Mouse (Mus musculus): ENCODE measurements around the gene Fyb2.

Gene Fyb2

DNA sequence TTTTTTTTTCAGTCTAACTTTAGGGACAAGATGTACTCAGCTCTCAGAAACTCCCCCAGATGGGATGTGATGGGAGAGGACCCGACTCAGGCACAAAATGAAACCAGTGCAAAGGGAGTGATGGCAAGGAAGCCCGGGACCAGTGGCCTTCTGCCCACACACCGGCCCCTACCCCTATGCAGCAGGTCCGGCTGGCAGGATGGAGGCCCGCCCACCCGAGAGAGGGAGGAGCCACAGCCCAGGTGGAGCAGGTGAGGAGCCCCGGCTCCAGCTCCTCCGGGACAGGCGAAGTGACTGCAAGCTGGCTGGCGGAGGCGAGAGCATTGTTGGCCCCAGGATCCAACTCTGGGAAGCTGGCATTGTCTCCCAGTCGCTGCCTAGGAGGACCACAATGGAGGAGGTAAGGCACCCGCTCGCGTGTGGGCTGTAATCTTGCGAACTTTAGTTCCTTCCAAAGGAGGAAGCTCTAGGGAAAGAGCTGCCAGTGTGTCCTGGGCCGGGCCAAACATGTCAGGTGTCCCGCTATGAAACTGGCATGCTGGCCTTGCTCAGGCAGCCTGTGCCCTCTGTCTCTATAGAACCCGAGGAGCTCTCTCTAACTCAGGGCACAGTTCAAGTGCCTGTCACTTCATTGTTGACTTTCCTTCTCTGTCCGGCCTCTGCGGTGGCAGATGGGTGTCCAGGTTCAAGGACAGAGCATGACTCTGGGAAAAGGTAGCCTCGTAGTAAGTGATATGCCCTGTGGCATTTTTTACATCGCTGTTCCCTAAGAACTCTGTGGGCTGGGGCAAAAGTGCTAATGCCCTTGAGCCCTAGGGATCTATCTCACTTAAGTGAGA lies at the start of gene Fyb2:
TSS of gene Fyb2 (plus strand) at position 166 of the 839 bp plus-strand sequence.
- DNase-seq (ENCODE audit: low spot score in 2 of 2), result peak in 1 of 2 experiments; percentile 26

DNA sequence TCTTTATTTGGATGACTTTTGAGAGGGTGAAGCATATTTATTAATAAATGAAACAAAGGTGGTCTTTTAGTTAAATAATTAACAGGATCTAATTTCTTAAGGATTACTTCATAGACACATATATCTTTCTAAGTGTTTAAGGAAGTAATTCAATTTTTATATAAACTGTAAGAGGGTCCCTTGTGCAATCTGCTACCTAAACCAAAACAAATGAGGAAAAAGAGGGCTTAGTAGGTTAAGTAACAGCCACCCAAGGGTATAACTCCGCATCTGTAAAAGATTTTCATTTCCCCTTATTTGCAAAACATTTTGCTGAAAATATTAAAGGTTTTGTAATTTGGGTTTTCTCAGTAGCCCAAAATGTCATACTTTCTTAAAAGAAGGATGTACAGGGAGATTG lies 48.9 kb upstream of the Fyb2 start:
- DNase-seq (ENCODE audit: low spot score in 2 of 2), result no peak

DNA sequence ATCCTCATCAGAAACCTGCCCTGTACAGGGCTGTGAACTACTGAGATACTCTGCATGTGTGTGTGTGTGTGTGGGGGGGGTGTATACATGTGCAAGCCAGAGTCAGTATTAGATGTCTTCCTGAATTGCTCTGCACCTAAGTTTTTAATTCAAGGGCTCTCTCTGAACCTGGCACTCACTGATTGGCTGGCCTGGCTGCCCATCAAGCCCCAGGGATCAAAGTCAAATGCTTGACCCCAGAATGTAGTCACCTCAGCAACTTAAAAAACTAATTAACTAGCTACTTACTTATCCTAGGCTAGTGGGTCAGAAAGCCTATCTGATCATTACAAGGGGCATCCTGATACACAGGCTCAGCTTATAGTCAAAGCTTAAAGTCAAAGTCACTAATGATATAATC lies 43.7 kb upstream of the Fyb2 start:
- DNase-seq (ENCODE audit: low spot score in 2 of 2), result no peak

- DNase-seq (ENCODE audit: low spot score in 2 of 2), result no peak
Measured at GRCm38 (mm10) chr4:104870196-104870595, 43.1 kb upstream of the Fyb2 start.

GRCm38 (mm10) chr4:104875832-104876231 lies 37.4 kb upstream of the Fyb2 start:
- no peak for DNase-seq (ENCODE audit: low spot score in 2 of 2)

DNA sequence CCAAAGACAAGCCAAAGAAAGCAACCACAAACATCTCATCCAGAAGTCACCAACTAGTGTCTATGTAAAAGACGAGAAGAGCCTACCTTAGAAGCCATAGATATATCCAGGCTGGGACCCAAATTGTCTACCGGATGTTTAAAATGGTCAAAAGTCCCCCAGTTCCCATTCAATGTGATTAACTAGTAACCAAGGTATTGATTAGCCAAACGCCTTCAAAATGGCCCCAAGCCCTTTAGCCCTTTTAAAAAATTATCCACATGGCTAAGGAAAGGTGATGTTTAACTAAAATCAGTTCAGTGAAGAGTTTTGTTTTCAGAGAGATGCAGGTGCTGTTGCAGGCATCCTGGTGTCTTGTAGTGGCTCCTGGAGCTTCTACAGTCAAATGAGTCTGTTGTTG lies 36.9 kb upstream of the Fyb2 start, which contains the start of gene C8a:
TSS of gene C8a (minus strand) at position 76 of the 400 bp plus-strand sequence.
- DNase-seq (ENCODE audit: low spot score in 2 of 2), result no peak

- DNase-seq (ENCODE audit: low spot score in 2 of 2), result no peak
Measured at GRCm38 (mm10) chr4:104887486-104887885, 25.8 kb upstream of the Fyb2 start.

DNA sequence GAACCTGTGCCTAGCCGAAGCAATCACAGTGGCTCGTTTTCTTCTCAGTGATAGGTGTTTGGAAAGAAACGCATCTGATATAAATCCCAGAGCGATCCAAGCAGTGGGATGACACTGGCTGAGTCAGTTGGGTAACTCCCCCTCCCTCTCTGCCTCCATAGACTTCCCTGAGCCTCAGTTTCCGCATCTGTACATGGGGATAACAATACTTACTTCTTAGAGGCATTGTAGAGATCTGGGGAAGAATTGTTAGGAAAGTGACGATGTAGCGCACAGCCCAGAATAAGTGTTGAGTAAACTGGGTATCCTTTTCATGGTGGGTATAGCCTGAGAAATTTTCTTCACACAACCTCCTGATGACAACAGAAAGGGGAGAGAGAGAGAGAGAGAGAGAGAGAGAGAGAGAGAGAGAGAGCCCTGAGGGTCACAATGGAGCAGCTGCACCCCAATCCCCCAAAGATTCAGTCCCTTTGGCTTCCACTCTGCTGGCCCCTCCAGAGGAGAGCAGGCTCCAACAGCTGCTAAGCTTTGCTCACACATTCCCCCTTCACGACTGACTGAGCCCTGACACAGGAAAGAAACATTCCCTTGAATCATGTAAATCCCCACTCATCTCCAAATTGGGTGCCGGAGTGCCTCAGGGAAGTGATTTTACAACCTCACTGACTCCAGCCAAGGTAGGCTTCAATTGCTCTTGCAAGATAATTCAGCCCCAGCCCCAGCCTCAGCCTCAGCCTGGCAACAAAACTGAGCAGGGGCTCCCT lies 24.6 kb upstream of the Fyb2 start:
- no peak for DNase-seq (ENCODE audit: low spot score in 2 of 2)

DNA sequence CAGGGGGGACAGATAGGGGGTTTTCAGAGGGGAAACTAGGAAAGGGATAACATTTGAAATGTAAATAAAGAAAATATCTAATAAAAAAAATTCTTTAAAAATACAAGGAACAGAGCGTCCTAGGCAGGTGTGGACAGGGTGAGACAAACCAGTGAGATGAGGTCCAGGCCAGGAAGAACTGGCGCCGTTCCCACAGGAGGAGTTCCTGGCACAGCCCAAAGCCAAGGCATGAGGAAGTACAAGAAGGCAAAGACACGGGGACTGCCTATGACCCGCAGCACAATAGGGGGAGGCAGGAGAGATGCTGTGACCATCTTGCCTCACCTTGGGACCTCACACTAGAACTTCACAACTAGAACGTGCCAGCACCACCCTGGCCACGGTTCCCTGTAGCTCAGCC lies 21.5 kb upstream of the Fyb2 start:
- peak in 1 of 2 experiments; percentile 24 for DNase-seq (ENCODE audit: low spot score in 2 of 2)

DNA sequence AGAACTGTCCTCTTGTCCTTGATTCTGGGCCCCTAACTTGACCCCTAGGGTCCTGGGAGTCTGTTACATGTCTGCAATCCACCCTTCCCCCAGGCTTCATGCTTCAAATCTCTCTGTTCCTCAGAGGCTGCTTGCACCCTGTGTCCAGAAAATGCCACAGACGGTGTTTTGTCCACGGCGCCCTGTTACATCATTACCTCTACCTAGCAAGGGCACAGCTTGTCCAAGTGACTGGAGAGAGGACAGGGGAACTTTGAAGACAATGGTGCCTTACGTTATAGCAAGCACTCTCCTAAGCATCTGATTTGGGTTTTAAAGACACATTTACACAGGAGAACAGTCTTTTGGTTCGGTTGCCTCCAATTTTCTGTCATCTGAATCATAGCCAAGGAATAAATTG lies 19.7 kb upstream of the Fyb2 start:
- no peak for DNase-seq (ENCODE audit: low spot score in 2 of 2)

GRCm38 (mm10) chr4:104894004-104894734 lies 19.1 kb upstream of the Fyb2 start:
- DNase-seq (ENCODE audit: low spot score in 2 of 2), result peak in 1 of 2 experiments; percentile 29

DNA sequence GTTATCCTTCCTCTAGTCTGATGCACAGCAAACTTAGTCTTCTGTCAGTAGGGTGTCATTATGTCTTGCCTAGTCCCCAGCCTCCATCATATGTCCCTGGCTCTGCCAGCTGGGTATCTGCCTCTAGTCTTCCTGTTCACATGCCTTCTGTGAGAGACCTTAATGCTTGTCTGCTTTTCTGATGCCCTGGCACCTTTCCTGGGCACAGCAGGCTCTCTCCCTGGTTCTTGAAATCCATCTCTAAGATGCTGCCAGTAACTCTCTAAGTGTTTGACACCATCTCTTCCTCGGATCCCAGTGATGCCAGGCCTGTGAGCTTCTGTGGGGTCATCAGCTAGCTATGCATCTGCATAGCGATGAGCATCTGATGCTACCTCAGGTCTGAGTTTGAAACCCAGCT lies 10.4 kb upstream of the Fyb2 start:
- no peak for DNase-seq (ENCODE audit: low spot score in 2 of 2)

DNA sequence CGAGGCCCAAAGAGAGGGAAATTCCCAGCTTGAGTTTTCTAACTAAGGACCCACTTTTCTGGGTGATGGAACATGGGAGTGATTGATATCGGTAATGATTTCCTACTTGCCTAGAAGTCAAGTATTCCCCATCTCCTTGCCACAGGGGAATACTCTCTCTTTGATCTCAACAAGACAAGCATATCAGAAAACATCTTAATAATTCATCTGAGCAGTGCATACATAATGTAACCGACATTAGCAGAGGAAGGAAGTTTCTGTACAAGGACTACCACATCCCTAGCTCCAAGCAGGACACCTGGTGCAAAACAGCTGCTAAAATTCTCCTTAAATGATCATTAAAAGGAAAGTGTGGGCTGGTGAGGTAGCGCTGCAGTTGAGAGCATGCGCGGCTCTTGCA lies 8.2 kb upstream of the Fyb2 start:
- no peak for DNase-seq (ENCODE audit: low spot score in 2 of 2)

DNA sequence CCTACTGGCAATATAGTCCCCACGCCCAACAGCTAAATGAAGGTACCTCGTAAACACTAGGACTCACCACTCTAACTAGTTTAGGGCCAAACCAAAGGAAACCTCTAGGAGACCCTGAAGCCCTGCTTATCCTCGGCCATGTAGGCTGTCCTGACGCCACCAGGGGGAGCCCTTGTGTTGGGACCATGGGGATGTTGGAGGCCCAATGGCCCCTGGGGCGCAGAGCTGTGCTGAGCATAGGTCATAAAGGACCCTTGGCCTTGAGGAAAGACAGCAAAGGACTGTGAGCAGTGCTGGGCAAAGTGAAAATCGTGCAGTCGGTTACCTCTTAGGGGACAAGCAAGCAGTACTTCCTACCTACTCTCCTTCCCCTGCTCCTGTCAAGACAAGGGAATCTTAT lies 1.6 kb upstream of the Fyb2 start:
- DNase-seq (ENCODE audit: low spot score in 2 of 2), result peak; percentile 50 to 80

DNA sequence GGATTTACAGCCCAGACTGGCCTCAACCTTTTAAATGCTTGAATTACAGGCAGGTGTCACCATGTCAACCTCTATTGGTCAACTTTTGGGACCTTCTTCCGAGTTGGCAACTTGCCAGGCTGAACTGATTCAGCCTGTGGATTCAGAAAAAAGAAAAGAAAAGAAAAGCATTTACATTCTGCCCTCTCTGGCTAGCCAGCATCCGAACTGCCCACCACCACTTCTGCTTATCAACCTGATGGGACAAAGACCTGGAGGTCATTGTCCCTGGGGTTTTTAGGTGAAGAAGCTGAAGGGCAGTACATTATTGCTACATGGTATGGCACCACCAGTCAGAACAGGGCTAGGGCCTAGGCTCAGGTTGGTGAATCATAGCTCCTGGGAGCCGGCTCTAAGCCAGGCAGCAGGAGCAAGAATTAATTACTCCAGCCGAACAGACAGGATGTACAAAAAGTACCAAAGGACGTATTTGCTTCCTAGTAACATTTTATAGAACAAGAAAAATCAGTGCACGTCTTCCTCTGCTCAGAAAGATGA lies 1.5 kb downstream of the Fyb2 start:
- DNase-seq (ENCODE audit: low spot score in 2 of 2), result no peak

- no peak for DNase-seq (ENCODE audit: low spot score in 2 of 2)
Measured at GRCm38 (mm10) chr4:104918017-104918416, 4.8 kb downstream of the Fyb2 start.

DNA sequence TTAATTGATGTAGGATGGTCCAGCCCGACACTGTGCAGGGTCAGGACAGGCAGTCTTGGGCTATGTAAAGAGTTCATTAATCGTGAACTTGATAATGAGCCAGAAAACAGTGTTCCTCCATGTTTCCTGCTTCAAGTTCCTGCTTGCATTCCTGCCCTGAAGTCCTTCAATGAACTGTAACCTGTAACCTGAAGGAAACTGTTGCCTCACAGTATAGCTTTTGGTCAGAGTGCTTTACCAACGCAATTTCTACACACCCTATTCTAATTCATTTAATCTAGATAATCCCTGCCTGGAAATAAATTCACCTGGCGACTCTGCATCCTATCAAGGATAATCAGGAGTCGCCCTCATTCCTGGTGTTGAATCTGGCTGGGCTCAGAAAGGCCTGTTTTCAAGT lies 12.1 kb downstream of the Fyb2 start:
- no peak for DNase-seq (ENCODE audit: low spot score in 2 of 2)

- DNase-seq (ENCODE audit: low spot score in 2 of 2), result no peak
Measured at GRCm38 (mm10) chr4:104929165-104929564, 15.9 kb downstream of the Fyb2 start.

DNA sequence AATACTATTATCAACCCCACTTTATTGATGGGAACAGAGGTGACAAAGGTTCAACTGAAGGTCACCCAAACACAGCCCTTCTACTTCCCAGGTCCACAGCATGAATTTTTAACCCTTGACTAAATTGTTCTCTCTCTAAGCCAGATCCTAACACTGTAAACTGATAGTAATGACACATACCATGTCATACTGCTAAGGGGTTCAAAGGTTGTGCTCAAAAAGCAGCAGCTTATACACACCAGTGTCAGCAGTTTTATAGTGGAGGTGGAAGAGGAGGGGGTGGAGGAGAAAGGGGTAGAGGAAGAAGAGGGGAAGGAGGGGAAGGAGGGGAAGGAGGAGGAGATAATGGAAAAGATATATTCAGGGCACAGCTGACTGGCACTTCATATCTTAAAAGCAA lies 20.4 kb downstream of the Fyb2 start:
- DNase-seq (ENCODE audit: low spot score in 2 of 2), result no peak

DNA sequence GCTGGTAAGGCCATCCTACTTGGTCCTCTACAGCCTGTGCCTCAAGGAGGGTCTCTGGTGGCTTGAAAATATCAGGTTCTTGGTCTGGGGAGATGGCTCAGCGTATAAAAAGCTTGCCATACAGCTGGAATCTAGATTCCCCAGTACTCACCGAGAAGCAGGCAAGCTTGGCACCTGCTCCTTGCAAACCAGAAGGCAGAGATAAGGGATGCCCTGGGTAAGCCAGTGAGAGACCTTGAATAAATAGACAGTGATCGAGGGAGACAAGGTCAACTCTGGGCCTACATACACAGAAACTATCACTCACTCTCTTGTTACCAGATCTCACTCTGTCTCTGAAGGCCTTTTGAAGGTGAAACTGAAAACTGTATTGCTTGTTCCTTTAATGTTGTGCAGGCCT lies 21.7 kb downstream of the Fyb2 start:
- DNase-seq (ENCODE audit: low spot score in 2 of 2), result no peak

GRCm38 (mm10) chr4:104935436-104935835 lies 22.2 kb downstream of the Fyb2 start:
- DNase-seq (ENCODE audit: low spot score in 2 of 2), result no peak

- DNase-seq (ENCODE audit: low spot score in 2 of 2), result no peak
Measured at GRCm38 (mm10) chr4:104936011-104936410, 22.8 kb downstream of the Fyb2 start.
